ENCODE assay signal across 14 mouse cellular contexts in genomic region chr17:56112743-56113142, GRCm38 (mm10). TPM values are rescaled to one million over a fixed set of nuclear protein-coding genes. Genes with fewer than 3 reads are reported as not detected.
"Had no signal": no experiment of that assay in that cellular context is flagged by ENCODE, and none has a peak within 500 bp of the region (broad histone marks: within the 10 kb centered on the region; RNA-seq: fewer than 3 reads in every experiment).

No protein-coding gene starts in this region.

- H3K4me2 ChIP-seq: limb, embryonic 15.5 days; midbrain, embryonic 12.5 days; neural tube, embryonic 13.5 days had no signal

- DNase-seq: kidney, adult 8-10 months; kidney, postnatal 25 days; lung, adult 2 months; lung, postnatal 4 days; right cerebral cortex, adult 18-20 months; right cerebral cortex, postnatal 25 days; thymus, postnatal 36 days had no signal

- ATAC-seq: lung, postnatal 0 days; midbrain, embryonic 16.5 days had no signal

- H3K36me3 ChIP-seq: neural tube, embryonic 13.5 days had no signal

- H3K9ac ChIP-seq: limb, embryonic 15.5 days; liver, embryonic 14.5 days; midbrain, embryonic 12.5 days; neural tube, embryonic 13.5 days had no signal

- H3K4me3 ChIP-seq: limb, embryonic 15.5 days; midbrain, embryonic 12.5 days; neural tube, embryonic 13.5 days had no signal

- H3K9me3 ChIP-seq: limb, embryonic 15.5 days; midbrain, embryonic 12.5 days; neural tube, embryonic 13.5 days had no signal

- H3K27ac ChIP-seq: limb, embryonic 15.5 days; liver, embryonic 14.5 days; midbrain, embryonic 12.5 days; neural tube, embryonic 13.5 days had no signal

RNA-seq across cellular contexts. Expression of gene Plin4, which starts 3.1 kb away (rescaled TPM):
- total RNA-seq: megakaryocyte-erythroid progenitor cell, adult 5-6 weeks had no signal

RNA-seq across cellular contexts. Expression of gene Plin5, which starts 4.7 kb away (rescaled TPM):
- total RNA-seq: megakaryocyte-erythroid progenitor cell, adult 5-6 weeks had no signal
